ENCODE assay signal across 22 mouse cellular contexts in genomic region chr19:8950190-8950589, GRCm38 (mm10). TPM values are rescaled to one million over a fixed set of nuclear protein-coding genes. Genes with fewer than 3 reads are reported as not detected.
DNase-seq lines count a peak whose midpoint lies in the region; ATAC-seq and TF ChIP-seq lines count a peak whose summit lies in the region.
"Had no signal": no experiment of that assay in that cellular context is flagged by ENCODE, and none has a peak within 500 bp of the region (broad histone marks: within the 10 kb centered on the region; RNA-seq: fewer than 3 reads in every experiment).

No protein-coding gene starts in this region.

- TF ChIP-seq EP300 in MEL (IDR thresholded peaks at IDR 0.05; ENCODE audit: low read depth in 1 of 2, low read length in 2 of 2), result no peak

- ATAC-seq in liver, embryonic 12.5 days, result no peak
- no peak for ATAC-seq in liver, embryonic 11.5 days (replicated peaks; ENCODE audit: low FRiP score)
- ATAC-seq in hindbrain, embryonic 13.5 days (ENCODE audit: low FRiP score), result no peak
- ATAC-seq: activated CD4-positive, CD25-positive, alpha-beta regulatory T cell, adult 4 months; CD4-positive, CD25-positive, alpha-beta regulatory T cell, adult 4 months; Patski had no signal

- peaks cover 66% of the 10 kb centered on the region for H3K4me1 ChIP-seq in liver, embryonic 12.5 days
- peaks cover 23% of the 10 kb centered on the region for H3K4me1 ChIP-seq in liver, embryonic 11.5 days (replicated peaks; ENCODE audit: control insufficient read depth, insufficient read depth, low read length)
- peaks cover 15 to 40% of the 10 kb centered on the region in 2 experiments for H3K4me1 ChIP-seq in MEL (ENCODE audit: control insufficient read depth in 1 of 2, insufficient read depth in 2 of 2, low read length in 2 of 2)
- peaks cover 31% of the 10 kb centered on the region for H3K4me1 ChIP-seq in hindbrain, embryonic 13.5 days (replicated peaks)

- no peak for TF ChIP-seq RAD21 in MEL (IDR thresholded peaks at IDR 0.05; ENCODE audit: low read depth, low read length)

- no peak overlapping the region for H3K4me3 ChIP-seq in liver, embryonic 12.5 days
- no peak overlapping the region for H3K4me3 ChIP-seq in liver, embryonic 11.5 days (ENCODE audit: low read depth, low read length)
- no peak overlapping the region for H3K4me3 ChIP-seq in MEL (ENCODE audit: control insufficient read depth in 1 of 2, insufficient read depth in 1 of 2, low read depth in 2 of 2, low read length in 2 of 2)
- no peak overlapping the region for H3K4me3 ChIP-seq in hindbrain, embryonic 13.5 days

- H3K27me3 ChIP-seq in liver, embryonic 12.5 days (replicated peaks), result no peaks in the 10 kb centered on the region
- H3K27me3 ChIP-seq in liver, embryonic 11.5 days (replicated peaks; ENCODE audit: control insufficient read depth, insufficient read depth, low read length), result no peaks in the 10 kb centered on the region
- H3K27me3 ChIP-seq in MEL (ENCODE audit: control insufficient read depth in 1 of 2, insufficient read depth in 2 of 2, low read length in 2 of 2), result no peaks in the 10 kb centered on the region
- no peaks in the 10 kb centered on the region for H3K27me3 ChIP-seq in hindbrain, embryonic 13.5 days
- H3K27me3 ChIP-seq: CH12.LX, Patski had no signal

- no peak overlapping the region for H3K4me2 ChIP-seq in liver, embryonic 12.5 days
- no peak overlapping the region for H3K4me2 ChIP-seq in liver, embryonic 11.5 days
- H3K4me2 ChIP-seq in hindbrain, embryonic 13.5 days, result no peak overlapping the region

- H3K9ac ChIP-seq in liver, embryonic 12.5 days, result no peak overlapping the region
- H3K9ac ChIP-seq in liver, embryonic 11.5 days (ENCODE audit: low read depth, low read length), result no peak overlapping the region
- no peak overlapping the region for H3K9ac ChIP-seq in MEL (ENCODE audit: control insufficient read depth, low read depth, low read length, poor library complexity, severe bottlenecking)
- no peak overlapping the region for H3K9ac ChIP-seq in hindbrain, embryonic 13.5 days

- WGBS in liver, embryonic 12.5 days (ENCODE audit: insufficient replicate concordance), result 81% methylated on average over 5 of the region's 5 CpGs
- 88% methylated on average over 5 of the region's 5 CpGs for WGBS in liver, embryonic 11.5 days
- WGBS in hindbrain, embryonic 13.5 days, result 91% methylated on average over 5 of the region's 5 CpGs

- TF ChIP-seq CTCF in MEL (IDR thresholded peaks at IDR 0.05 in 2 of 3, conservative IDR thresholded peaks at IDR 0.05 in 1 of 3; ENCODE audit: control insufficient read depth in 1 of 3, insufficient read depth in 1 of 3, low read depth in 2 of 3, low read length in 3 of 3, poor library complexity in 1 of 3, severe bottlenecking in 1 of 3), result no peak

- peak in 1 of 2 experiments; percentile 17; a peak in 1 of 4 replicates for TF ChIP-seq POLR2A in MEL (IDR thresholded peaks at IDR 0.05; ENCODE audit: control insufficient read depth in 1 of 2, insufficient read depth in 1 of 2, low read depth in 1 of 2, low read length in 2 of 2, poor library complexity in 1 of 2)

- H3K9me3 ChIP-seq in liver, embryonic 12.5 days (replicated peaks), result no peaks in the 10 kb centered on the region
- no peaks in the 10 kb centered on the region for H3K9me3 ChIP-seq in liver, embryonic 11.5 days (ENCODE audit: control insufficient read depth, low read length)
- H3K9me3 ChIP-seq in MEL (replicated peaks; ENCODE audit: insufficient read depth, low read length), result no peaks in the 10 kb centered on the region
- H3K9me3 ChIP-seq in hindbrain, embryonic 13.5 days, result no peaks in the 10 kb centered on the region
- H3K9me3 ChIP-seq: G1E had no signal

- peaks cover 25% of the 10 kb centered on the region for H3K79me2 ChIP-seq in MEL (ENCODE audit: control insufficient read depth, insufficient read depth, low read length, poor library complexity)

- H3K36me3 ChIP-seq in liver, embryonic 12.5 days, result peaks cover 77% of the 10 kb centered on the region
- H3K36me3 ChIP-seq in liver, embryonic 11.5 days (ENCODE audit: control insufficient read depth, insufficient read depth, low read length), result peaks cover 61% of the 10 kb centered on the region
- H3K36me3 ChIP-seq in MEL (ENCODE audit: control insufficient read depth in 1 of 2, insufficient read depth in 2 of 2, low read length in 2 of 2), result peaks cover 21 to 62% of the 10 kb centered on the region in 2 experiments
- H3K36me3 ChIP-seq in hindbrain, embryonic 13.5 days, result peaks cover 69% of the 10 kb centered on the region

- DNase-seq in cerebellum, adult 9-11 months, result peak; percentile 23
- DNase-seq in cerebellum, adult 9-10 months, result no peak
- no peak for DNase-seq in liver, embryonic 11.5 days (ENCODE audit: low spot score)
- peak; percentile 74 for DNase-seq in MEL (ENCODE audit: low read depth, low spot score)
- DNase-seq: adrenal gland, adult 2 months; adrenal gland, adult 8-10 months; adrenal gland, postnatal 10 days; adrenal gland, postnatal 14 days; adrenal gland, postnatal 25 days; adrenal gland, postnatal 36 days; B cell, adult 2 months; cerebellum, adult 11 months; cerebellum, adult 11-12 months; cerebellum, adult 18-20 months; cerebellum, adult 2 months had no signal

- H3K27ac ChIP-seq in liver, embryonic 12.5 days, result 0 out of 2 replicates have a peak overlapping the region, but pooled peaks have one; percentile 9
- H3K27ac ChIP-seq in liver, embryonic 11.5 days (ENCODE audit: low read depth, low read length), result no peak overlapping the region
- H3K27ac ChIP-seq in MEL (ENCODE audit: control insufficient read depth, low read depth, low read length), result 0 out of 2 replicates have a peak overlapping the region, but pooled peaks have one; percentile 11
- H3K27ac ChIP-seq in hindbrain, embryonic 13.5 days, result no peak overlapping the region

TF ChIP-seq in MEL, 35 proteins besides CTCF, POLR2A, EP300 and RAD21 (continues in another document):
- no peak for TF ChIP-seq SMC3 (IDR thresholded peaks at IDR 0.05; ENCODE audit: low read depth, low read length)
- no peak for TF ChIP-seq CHD2 (IDR thresholded peaks at IDR 0.05; ENCODE audit: low read length)
- TF ChIP-seq ETS1 (IDR thresholded peaks at IDR 0.05; ENCODE audit: low read depth, low read length), result peak; percentile 57; the same call in 1 of the 2 replicates
- no peak for TF ChIP-seq MXI1 (IDR thresholded peaks at IDR 0.05; ENCODE audit: low read depth, low read length)
- peak; percentile 70 for TF ChIP-seq GATA1 (IDR thresholded peaks at IDR 0.05; ENCODE audit: low read depth, low read length)
- no peak for TF ChIP-seq MYC (IDR thresholded peaks at IDR 0.05; ENCODE audit: low read depth, low read length)
- no peak for TF ChIP-seq KAT2A (conservative IDR thresholded peaks at IDR 0.05; ENCODE audit: low read depth, low read length)
- no peak for TF ChIP-seq USF2 (IDR thresholded peaks at IDR 0.05; ENCODE audit: borderline replicate concordance in 1 of 2, insufficient read depth in 1 of 2, low read depth in 1 of 2, low read length in 2 of 2)
- no peak for TF ChIP-seq TBP (IDR thresholded peaks at IDR 0.05; ENCODE audit: low read depth, low read length)
- TF ChIP-seq CHD1 (IDR thresholded peaks at IDR 0.05; ENCODE audit: low read depth, low read length), result no peak
- TF ChIP-seq ZMIZ1 (IDR thresholded peaks at IDR 0.05; ENCODE audit: low read depth, low read length), result no peak
- TF ChIP-seq TAL1 (IDR thresholded peaks at IDR 0.05; ENCODE audit: low read length), result no peak
- no peak for TF ChIP-seq RCOR1 (IDR thresholded peaks at IDR 0.05; ENCODE audit: low read depth, low read length)

RNA-seq across cellular contexts. Expression of gene Tut1, which starts 3.5 kb away (rescaled TPM):
- polyA plus RNA-seq in liver, embryonic 12.5 days (2016; fragmentation: Nextera tagmentation; extraction: Ambion mirVana), result 26.0 and 27.7 TPM in 2 replicates
- 42.4 and 43.2 TPM in 2 replicates for polyA plus RNA-seq in liver, embryonic 11.5 days (2014; fragmentation: Nextera tagmentation; extraction: Ambion mirVana)
- 54.6 and 54.9 TPM in 2 replicates for total RNA-seq in MEL (2012; rRNA removed)
- polyA plus RNA-seq in MEL (2012; ENCODE audit: insufficient read depth in 1 of 2, insufficient read length in 2 of 2, low read depth in 1 of 2, low replicate concordance in 2 of 2, missing spikeins in 1 of 2), result 10 to 100 TPM in 1 of 2 experiments, not detected in 1; 68.2 TPM
- 29.4 and 31.1 TPM in 2 replicates for polyA plus RNA-seq in hindbrain, embryonic 13.5 days (2015; fragmentation: Nextera tagmentation; extraction: Ambion mirVana)

RNA-seq across cellular contexts. Expression of gene Mta2, which starts 8.5 kb away (rescaled TPM):
- 138 and 140 TPM in 2 replicates for polyA plus RNA-seq in liver, embryonic 12.5 days (2016; fragmentation: Nextera tagmentation; extraction: Ambion mirVana)
- 75.6 and 81.1 TPM in 2 replicates for polyA plus RNA-seq in liver, embryonic 11.5 days (2014; fragmentation: Nextera tagmentation; extraction: Ambion mirVana)
- total RNA-seq in MEL (2012; rRNA removed), result 150 and 171 TPM in 2 replicates
- 100 to 1,000 TPM; 116 to 167 TPM for polyA plus RNA-seq in MEL (2012; ENCODE audit: insufficient read depth in 1 of 2, insufficient read length in 2 of 2, low read depth in 1 of 2, low replicate concordance in 2 of 2, missing spikeins in 1 of 2)
- polyA plus RNA-seq in hindbrain, embryonic 13.5 days (2015; fragmentation: Nextera tagmentation; extraction: Ambion mirVana), result 133 and 137 TPM in 2 replicates

RNA-seq across cellular contexts. Expression of gene Eef1g, which starts 16.7 kb away (rescaled TPM):
- 358 and 366 TPM in 2 replicates for polyA plus RNA-seq in liver, embryonic 12.5 days (2016; fragmentation: Nextera tagmentation; extraction: Ambion mirVana)
- 598 and 618 TPM in 2 replicates for polyA plus RNA-seq in liver, embryonic 11.5 days (2014; fragmentation: Nextera tagmentation; extraction: Ambion mirVana)
- 1,362 and 1,397 TPM in 2 replicates for total RNA-seq in MEL (2012; rRNA removed)
- 1,000 to 10,000 TPM; 1,691 to 1,817 TPM for polyA plus RNA-seq in MEL (2012; ENCODE audit: insufficient read depth in 1 of 2, insufficient read length in 2 of 2, low read depth in 1 of 2, low replicate concordance in 2 of 2, missing spikeins in 1 of 2)
- 344 and 348 TPM in 2 replicates for polyA plus RNA-seq in hindbrain, embryonic 13.5 days (2015; fragmentation: Nextera tagmentation; extraction: Ambion mirVana)

RNA-seq across cellular contexts. Expression of gene Eml3, which starts 20.8 kb away (rescaled TPM):
- 21.3 and 23.0 TPM in 2 replicates for polyA plus RNA-seq in liver, embryonic 12.5 days (2016; fragmentation: Nextera tagmentation; extraction: Ambion mirVana)
- polyA plus RNA-seq in liver, embryonic 11.5 days (2014; fragmentation: Nextera tagmentation; extraction: Ambion mirVana), result 22.6 and 26.1 TPM in 2 replicates
- total RNA-seq in MEL (2012; rRNA removed), result 13.0 and 16.6 TPM in 2 replicates
- 10 to 100 TPM in 1 of 2 experiments, not detected in 1; 23.4 TPM for polyA plus RNA-seq in MEL (2012; ENCODE audit: insufficient read depth in 1 of 2, insufficient read length in 2 of 2, low read depth in 1 of 2, low replicate concordance in 2 of 2, missing spikeins in 1 of 2)
- polyA plus RNA-seq in hindbrain, embryonic 13.5 days (2015; fragmentation: Nextera tagmentation; extraction: Ambion mirVana), result 9.4 and 11.3 TPM in 2 replicates

RNA-seq across cellular contexts. Expression of gene Rom1, which starts 21.0 kb away (rescaled TPM):
- polyA plus RNA-seq in liver, embryonic 12.5 days (2016; fragmentation: Nextera tagmentation; extraction: Ambion mirVana), result 3.0 and 3.4 TPM in 2 replicates
- polyA plus RNA-seq in liver, embryonic 11.5 days (2014; fragmentation: Nextera tagmentation; extraction: Ambion mirVana), result 2.4 and 3.9 TPM in 2 replicates
- total RNA-seq in MEL (2012; rRNA removed), result 1.6 and 4.1 TPM in 2 replicates
- 1 to 10 TPM in 1 of 2 experiments, not detected in 1; 3.1 TPM for polyA plus RNA-seq in MEL (2012; ENCODE audit: insufficient read depth in 1 of 2, insufficient read length in 2 of 2, low read depth in 1 of 2, low replicate concordance in 2 of 2, missing spikeins in 1 of 2)
- polyA plus RNA-seq in hindbrain, embryonic 13.5 days (2015; fragmentation: Nextera tagmentation; extraction: Ambion mirVana), result 1.6 and 1.8 TPM in 2 replicates

Comparison
In these comparisons a context has a peak if more than half of its experiments do, and no peak if none do; other contexts are left out.
1. DNase-seq: peak in cerebellum, adult 9-11 months (single experiment) and MEL (single experiment); none in cerebellum, adult 9-10 months (single experiment) and liver, embryonic 11.5 days (single experiment).
2. H3K27ac ChIP-seq: peak in liver, embryonic 12.5 days (single experiment) and MEL (single experiment); none in liver, embryonic 11.5 days (single experiment) and hindbrain, embryonic 13.5 days (single experiment).